Mouse (Mus musculus): ENCODE results near the gene Lrp4.

Lrp4 gene

DNA sequence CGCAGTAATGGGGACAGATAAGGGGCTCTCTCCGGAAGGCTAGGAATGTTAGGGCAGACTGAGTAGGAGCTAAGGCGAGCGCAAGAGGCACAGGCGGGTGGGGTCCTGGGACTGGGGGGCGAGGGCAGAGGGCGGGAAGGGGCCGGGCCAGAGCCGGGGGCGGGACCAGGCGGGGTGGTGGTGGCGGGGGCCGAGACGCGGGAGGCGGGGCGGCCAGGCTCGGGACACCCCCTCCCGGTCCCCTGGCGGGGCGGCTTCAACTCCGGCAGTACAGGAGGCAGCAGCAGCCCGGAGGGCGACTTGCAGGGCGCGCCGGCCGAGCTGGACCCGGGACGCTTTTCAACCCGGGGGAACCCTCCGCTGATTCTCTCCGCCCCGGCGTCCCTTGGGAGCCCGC is at the start of gene Lrp4:
Gene Lrp4, plus strand, starts transcription at position 253 of the 397 bp plus-strand sequence.
- DNase-seq, result peak; percentile 51

DNA sequence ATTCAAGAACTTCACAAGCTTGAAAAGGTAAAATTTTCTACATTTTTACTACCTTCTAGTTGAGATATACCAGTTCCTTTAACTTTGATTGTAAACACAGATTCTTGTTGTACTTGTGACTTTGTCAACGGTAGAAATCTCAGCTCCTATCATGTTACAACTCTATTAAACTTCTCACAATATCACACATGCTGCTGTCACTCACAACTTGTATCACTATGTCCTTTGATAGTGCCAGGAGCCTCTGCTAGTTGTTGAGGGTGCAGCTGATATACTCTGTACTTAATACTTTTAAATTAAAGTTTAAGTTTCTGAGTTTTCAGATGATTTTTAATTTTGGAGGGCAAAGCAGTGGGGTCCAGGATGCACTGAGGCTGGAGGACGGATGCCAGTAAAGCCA is 49.3 kb upstream of the Lrp4 start:
- DNase-seq, result no peak

DNA sequence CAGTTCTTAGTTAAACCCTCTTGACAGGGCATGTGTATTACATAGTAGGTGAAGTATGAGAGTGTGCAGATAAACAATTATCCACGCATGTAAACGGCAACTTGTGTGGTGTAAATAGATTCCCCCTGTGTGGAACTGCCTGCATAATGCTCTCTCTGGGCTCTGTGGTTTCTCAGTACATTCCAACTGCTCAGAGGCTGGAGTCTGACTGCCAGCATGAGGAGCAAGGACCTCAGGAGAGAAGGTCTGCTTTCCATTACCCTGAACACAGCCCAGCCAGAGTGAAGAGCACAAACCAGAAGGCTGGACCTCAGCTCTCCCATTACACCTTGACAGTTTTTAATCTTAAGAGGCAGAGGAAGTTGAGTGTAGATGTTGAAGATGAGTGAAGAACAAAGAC is 45.8 kb upstream of the Lrp4 start:
- no peak for DNase-seq

DNA sequence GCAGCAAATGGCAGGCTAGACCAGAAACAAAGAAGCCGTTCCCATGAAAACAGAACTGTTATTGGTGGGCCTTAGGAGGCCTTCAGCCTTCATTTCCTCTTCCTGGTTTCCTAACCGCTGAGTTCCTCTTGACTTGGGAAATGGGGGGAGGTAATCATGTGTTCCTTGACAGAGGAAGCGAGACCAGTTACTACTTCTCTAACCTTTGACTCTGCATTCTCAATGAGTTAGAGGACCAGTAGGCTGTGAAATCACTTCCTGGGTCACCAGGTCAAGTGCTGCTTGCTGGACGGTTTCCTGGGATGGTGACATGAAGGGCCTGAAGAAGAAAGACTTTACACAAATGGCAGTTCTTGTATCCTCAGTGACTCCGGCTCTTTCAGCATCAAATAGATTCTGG is 45.0 kb upstream of the Lrp4 start:
- no peak for DNase-seq

DNA sequence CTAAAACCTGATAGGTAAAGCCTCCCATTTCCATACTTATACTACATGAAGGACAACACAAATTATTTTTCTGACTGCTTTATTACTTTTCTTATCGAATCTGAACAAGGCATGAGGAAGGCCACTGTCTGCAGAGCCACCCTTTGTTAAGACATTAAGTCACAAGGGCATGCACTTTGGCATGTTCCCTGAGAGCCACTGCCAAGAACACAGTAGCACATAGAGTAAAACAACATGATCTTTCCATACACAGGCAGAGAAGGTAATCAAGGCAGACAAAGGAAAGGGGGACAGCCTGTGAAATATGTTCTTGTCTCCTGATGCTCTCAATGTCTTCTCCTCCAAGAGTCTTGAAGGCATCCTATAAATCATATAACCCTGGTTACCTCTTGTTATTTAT is 43.5 kb upstream of the Lrp4 start:
- no peak for DNase-seq

DNA sequence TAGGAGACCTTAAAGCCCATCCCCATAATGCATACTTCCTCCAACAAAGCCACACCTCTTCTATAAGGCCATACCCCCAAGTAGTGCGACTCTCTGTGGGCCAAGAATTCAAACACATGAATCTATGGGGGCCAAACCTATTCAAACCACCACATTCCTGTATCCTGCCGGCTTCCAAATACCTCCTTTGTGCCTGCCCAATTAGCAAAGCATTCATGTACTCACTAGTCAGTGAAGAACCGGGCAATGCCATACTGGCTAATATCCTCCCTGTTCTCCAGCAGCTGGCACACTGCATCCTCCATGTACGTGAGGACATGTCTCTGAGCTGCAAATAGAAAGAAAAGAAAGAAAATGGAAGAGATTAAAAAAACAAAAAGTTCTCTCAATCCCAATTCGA is 35.7 kb upstream of the Lrp4 start:
- DNase-seq, result no peak

DNA sequence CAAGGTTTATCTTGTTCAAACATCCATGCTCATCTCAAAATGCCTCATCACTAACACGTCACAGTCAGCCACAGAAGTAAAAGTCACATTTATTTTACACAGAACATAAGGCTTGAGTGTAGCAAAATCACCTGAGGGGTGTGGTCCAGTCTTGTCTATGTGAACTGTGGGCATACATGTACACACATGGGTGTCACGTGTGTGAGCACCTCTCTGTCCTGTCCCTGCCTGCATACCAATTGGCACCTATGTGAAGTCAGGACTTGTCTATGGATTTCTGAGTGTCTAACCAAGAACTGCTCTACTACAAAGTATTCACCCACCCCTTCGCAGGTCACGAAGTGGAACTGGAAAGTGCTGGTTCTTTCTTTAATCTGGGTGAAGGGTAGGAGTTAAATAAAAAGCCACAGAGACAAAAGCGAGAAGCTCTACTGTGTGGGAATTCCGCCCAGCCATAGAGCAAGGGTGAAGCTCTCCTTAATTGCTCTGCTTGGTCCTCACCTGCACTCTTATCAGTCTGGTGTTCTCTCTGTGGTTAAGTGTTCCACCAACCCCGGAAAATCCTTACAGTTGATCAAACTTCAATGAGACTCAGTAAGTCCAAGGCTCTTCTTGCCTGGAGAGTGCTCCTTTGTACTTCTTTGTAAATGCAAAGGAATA is 33.1 kb upstream of the Lrp4 start:
- DNase-seq, result no peak

DNA sequence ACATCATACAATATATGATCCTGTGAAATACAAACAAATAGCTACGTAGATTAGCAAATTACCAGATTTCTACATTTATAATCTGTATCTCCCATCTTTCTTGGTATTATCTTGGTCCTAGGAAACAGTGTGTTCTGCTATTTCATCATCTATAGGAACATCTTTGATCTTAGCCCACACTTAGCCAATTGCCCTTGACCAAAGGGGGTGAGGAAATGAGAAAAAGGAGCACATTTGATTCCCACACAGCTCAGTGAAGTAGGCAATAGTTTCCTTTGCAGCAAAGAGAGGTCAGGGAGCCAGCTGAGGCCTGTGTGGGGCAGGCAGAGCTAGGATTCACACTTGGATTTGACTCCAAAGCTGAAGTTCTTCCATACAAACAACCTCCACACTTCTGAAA is 31.0 kb upstream of the Lrp4 start:
- no peak for DNase-seq

DNA sequence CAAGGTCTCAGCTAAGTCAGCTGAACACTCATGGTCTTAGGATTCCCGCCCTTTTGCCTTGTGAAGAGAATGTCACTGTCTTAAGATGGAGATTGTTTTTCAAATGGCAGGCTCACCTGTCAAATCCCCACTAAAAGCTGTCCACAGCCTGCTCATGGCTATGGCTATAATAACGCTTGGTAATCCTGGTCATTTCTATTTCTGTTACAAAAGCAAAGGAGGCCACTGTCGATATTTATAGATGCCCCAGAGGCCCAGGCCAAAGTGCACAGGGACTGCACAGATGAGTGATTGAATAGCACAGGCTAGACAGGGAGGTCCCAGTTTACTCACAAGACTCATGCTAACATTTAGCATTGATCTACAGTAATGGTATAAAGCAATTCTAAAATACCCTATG is 28.2 kb upstream of the Lrp4 start:
- DNase-seq, result no peak

DNA sequence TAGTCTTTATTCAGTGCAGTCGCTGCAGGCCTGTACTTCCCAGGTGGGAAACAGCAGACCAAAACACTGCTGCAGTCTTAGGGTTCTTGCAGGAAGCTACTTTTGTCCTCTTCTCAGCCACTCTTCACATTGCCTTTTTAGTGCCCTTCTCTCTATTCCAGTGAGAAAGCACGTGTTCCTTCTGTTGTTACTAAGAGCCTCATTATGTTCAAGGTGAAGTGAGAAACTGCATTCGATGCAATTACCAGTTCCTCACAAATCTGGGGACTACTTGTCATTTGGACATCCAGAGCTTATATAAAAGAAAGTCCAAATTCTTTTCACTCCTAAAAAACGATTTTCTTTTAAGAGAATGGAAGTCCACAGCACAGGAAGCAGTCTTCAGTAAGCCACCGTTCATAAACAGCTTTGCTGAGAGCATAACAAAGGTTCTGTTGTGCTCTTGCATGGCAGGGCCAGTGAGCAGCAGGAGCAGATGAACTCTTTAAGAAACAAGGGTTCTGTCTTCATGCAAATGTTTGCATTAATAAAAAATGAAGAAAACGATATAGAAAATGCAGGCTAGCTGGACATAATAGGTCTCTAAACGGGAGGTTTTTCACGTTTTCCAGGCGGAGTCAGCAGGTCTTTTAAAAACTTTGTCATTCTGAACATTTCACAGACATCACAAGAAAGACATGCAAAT is 27.3 kb upstream of the Lrp4 start:
- no peak for DNase-seq

DNA sequence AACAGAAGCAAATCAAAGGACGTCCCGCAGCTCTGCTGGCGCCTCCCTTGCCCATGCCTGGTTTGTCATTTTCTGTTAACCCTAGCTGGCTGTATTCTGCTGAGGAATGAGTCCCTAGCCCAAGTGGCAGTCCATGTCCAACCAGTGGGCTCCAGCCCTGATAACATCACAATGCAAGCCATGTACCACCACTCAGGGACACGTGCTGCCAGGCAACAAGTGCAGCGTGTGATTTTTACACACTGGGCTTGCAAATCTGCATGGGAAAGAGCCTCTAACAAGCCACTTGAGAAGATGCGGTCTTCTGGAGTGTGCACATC is 26.8 kb upstream of the Lrp4 start:
- DNase-seq, result no peak

DNA sequence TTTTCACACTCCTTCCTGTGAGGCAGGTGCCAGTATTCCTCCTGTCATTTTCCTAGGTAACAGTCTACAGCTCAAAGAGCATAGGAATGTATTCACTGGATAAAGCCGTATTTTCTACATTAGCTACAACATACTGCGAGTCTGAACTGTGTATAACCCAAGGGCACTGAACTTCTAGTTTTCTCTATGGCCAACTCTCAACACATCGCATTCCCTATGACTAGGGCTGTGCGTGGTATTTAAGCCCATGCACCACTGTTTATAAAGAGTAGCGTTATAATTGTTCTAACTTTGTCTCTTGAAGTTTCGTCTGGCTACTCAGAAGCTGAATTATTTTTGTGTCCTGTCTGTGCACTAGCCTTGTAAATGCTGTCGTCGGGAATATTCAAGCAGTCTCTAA is 20.6 kb upstream of the Lrp4 start:
- DNase-seq, result no peak

DNA sequence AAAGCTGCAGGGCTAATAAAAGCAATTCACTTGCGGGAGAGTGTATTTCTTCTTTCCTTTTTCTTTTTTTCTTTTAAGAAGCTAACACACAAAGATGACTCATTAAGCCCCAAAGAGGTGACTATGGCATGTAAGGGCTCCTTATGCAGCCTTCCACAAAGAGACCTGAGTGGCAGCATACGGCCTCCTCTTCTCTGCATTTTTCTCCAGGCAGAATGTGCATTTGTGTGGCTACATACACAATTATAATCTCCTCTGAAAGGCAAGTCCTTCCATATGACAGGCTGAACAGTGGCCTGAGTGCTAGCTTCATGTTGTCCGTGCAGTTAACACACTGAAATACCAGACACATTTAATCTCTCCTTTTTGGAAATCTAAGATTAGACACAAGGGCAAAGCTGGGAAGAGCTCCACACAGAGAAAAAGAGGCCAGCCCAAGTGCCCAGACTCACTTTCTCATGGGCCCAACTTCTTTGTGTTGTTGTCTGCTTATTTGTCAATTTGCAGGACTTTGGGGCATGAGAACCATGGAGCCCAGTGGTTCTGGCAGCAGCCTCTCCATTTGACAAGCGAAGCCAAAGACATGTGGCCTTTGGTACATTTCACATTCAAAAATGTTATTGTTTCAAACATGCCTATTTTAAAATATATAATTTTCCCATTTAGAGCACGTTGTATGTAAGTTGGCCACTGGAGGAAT is 20.0 kb upstream of the Lrp4 start:
- DNase-seq, result no peak

DNA sequence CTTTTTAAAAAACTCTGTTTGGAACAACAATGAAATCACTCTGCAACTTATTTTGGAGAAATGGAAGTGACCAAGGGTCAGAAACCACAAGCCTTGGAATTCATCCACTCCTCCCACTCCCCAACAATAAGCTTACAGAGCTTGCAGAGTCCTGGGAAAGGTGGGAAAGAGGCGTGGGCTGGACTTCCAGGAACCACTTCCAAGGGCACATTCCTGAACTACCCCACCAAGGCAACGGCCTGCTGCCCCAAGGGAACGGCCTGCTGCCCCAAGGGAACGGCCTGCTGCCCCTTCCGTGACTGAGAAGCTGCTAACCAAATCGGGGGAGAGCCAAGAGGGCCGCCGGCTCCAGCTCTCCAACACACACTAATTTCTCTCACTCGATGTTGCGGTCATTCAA is 18.0 kb upstream of the Lrp4 start:
- DNase-seq, result no peak

DNA sequence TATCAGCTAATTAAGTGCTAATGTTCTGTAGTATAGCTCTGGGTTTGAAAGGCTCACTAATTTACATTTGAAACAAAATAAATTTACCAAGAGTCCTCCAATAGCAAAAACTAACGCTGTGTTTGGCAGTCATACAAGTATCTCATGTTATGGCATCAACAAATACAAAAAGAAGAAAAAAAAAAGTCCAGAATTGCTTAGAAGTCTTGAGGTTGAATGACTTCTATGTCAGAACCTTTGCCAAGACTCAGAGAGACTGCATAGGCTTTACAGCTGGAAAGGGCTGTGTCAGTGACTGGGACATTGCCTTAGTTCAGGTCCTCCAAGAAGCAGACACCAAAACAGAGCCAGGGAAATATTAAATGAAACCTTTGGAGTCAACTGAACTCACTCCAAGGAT is 17.4 kb upstream of the Lrp4 start:
- no peak for DNase-seq

DNA sequence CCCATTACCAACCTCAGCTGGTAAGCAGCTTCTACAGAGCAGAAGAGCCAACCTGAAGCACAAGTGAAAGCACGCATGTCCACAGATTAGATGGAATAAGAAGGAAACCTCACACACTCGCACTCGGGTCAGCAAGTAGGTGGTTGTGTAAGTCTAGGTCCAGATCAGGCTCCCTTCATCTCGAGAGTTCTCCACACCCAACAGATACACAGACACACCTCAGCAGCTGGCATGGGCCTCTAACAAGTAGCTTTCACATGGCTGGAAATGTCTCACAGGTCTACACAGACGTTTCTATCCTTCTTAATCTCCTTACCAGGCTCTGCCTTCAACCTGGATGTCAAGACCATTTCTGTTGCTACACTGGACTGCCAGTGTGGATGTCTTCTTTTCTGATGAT is 16.6 kb upstream of the Lrp4 start:
- no peak for DNase-seq

DNA sequence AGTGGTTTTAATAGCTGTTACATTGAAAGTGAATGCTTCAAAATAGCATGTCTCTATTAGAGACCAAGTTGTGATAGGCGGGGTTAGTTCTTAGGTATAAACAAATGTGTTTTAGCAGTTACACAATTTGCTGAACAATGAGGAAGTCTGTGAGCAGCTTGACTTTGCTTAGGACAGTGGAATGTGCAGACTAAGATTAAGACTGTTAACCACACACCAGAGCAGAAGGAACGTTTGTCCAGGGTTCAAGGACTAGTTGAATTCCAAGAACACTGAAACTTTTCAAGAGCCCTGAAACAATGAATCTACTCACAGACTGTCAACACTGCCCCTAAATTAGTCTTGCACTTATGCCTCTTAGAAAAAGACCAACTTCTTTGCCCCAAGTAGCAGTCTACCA is 15.6 kb upstream of the Lrp4 start:
- DNase-seq, result no peak

DNA sequence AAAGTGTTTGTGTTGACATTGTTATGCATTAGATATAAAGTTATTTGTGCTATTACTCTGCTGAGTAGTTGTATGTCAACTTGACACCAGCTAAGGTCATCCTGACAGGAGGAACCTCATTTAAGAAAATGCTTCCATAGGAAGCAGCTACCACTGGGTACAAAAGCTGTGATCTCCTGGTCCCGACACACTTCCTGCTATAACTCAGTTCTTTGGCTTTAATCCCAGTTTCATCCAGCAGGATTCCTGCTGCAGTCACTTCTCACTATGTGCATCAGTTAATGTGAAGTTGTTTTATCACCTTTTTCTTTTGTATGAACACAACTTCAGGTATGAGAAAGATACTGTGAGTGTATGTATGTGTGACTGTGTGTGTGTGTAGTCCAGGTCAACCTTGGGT is 15.1 kb upstream of the Lrp4 start:
- DNase-seq, result no peak

DNA sequence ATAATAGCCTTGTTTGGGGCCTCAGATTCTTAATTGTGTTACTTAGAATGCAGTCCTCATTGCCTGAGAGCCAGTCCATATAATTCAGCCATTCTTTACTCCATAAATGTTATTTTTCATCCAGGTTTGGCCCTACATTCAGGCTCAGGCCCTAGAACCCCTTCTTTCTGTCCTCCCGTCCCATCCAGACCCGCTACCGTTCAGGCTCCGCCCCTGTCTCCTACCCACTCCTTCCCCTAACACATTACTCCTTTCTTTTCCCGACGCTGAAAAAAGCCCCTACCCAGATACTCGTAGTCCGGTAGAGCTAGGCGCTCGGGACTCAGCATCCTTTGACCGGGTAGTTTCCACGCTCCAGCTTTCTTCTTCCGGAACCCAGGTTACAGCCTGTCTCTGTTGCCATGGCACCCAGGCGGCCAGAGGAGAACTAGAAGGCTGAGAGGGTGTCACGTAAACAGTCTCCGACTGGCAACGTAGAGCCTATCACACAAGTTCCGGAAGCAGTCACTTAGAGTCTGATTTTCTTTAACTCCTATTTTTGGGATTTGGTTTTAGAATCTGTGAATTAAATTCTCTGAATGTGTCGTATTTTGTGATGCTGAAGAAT is 12.9 kb upstream of the Lrp4 start, which contains the start of gene 1110051M20Rik:
Gene 1110051M20Rik, minus strand, starts transcription at position 419 of the 607 bp plus-strand sequence.
- peak; percentile 91 for DNase-seq

DNA sequence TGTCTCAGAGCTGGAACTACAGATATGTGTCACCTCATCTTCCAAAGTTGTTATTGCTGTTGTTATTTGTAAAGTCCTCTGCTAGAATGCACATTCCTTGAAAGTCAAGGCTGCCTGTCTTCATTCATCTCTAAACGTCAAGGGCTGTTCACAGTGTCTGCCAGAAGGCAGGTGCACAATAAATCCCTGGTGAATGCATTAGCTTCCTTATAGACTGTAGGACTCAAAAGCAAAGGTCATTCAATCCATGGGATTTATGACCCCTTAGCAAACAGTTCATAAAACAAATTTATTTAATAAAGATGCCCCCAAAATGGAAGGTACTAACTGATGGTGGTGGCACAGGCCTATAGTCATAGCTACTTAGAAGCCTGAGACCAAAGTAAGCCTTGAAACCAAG is 7.6 kb upstream of the Lrp4 start:
- no peak for DNase-seq

DNA sequence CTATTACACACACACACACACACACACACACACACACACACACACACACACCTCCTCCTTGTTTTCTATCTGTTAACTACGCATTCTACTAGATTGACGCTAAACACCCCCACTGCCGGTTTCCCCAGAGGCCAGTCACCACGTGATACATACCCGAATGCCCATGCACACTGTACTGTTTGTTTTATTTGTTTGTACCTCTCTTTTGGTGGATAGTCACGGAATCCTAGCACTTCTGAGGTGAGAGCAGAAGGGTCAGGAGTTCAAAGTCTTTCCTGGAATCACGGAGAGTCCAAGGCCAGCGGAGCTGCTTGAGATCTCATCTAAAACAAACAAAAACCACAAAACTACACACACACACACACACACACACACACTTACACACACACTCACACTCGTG is 7.0 kb upstream of the Lrp4 start:
- DNase-seq, result no peak

DNA sequence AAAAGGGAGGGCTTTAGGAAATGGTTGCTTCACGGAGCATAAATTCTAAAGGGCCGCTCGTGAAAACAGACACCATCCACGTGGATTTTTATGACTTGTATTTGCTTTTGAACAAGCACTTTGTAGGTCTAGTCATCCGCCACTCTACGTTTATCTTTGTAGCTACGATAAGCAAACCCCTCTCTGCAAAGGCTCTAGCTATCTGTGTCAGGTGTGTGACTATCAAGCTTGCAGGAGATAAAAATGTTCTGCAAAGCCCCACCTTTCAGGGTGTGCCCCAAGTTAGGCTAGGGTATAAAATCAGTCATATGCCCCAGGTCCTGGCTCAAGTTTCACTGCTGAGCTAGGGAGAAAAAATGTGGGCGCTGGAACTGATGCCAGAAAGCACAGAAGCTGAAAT is 4.7 kb upstream of the Lrp4 start:
- DNase-seq, result no peak

DNA sequence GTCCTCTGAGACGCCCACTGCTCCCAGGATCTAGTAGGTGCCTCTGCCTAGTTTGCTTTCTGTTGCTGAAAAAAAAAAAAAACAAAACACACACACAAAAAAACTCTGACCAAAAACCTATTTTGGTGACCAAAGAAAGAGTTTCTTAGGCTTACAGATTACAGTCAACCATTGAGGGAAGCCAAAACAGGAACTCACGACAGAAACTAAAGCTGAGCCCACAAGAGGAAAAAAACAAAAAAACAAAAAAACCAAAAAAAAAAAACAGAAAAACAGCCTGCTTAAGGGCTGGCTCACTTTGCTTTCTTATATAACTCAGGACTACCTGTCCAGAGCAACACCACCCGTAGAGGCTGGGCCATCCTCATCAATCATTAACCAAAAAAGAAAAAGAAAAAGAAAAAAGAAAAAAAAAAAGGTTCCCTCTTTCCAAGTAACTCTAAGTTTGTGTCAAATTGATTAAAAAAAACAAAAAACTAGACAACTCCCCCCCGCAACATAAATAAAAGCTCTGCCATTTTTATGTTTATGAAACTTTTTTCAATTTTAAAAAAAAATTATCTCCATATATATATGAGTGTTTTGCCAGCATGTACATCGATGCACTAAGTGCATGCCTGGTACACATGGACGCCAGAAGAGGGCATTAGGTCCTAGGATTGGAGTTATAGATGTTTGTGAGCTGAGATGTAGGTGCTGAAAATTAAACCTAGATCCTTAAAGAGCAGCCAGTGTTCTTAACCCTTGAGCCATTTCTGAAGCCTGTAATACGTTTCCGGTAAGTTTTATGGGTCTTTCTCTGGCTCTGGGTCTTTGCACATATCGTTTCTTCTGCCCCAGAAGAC is 3.9 kb upstream of the Lrp4 start:
- DNase-seq, result no peak

All from thymus, postnatal 4 days (tissue).